Mouse (Mus musculus) midbrain, postnatal 0 days (tissue): ENCODE measurements around the gene Pias1. TPM values are rescaled to one million over a fixed set of nuclear protein-coding genes. Genes with fewer than 3 reads are reported as not detected.
A peak's percentile ranks its signal among the peaks of the same experiment; 100 is the strongest.

Source experiments
- ATAC-seq: fragments of 200-750 bp; cut with Nextera tagmentation; 2 replicates; pipeline ENCODE4 v1.8.0; 2017; ENCODE audit warnings: moderate number of reproducible peaks, mild to moderate bottlenecking, moderate TSS enrichment, moderate library complexity; ENCODE audit not compliant: low FRiP score
- DNase-seq: peaks from one replicate; pipeline ENCODE4 v3.0.0-alpha.2; 2015; ENCODE audit warnings: low spot score
- H3K27ac ChIP-seq: fragments of 300-500 bp; sonication (generic); 2 replicates; pipeline ENCODE4 v1.5.1; 2014; ENCODE audit warnings: low read depth, mild to moderate bottlenecking, low read length, mixed read lengths
- H3K27me3 ChIP-seq: fragments of 300-500 bp; sonication (generic); 2 replicates; pipeline ENCODE4 v1.6.1; 2014; ENCODE audit warnings: low read length, control low read depth, mixed read lengths; ENCODE audit not compliant: insufficient read depth
- H3K36me3 ChIP-seq: fragments of 300-500 bp; sonication (generic); 2 replicates; pipeline ENCODE4 v1.6.1; 2014; ENCODE audit warnings: low read length, control low read depth, mixed read lengths; ENCODE audit not compliant: insufficient read depth
- H3K4me1 ChIP-seq: fragments of 300-500 bp; sonication (generic); 2 replicates; pipeline ENCODE4 v1.6.1; 2014; ENCODE audit warnings: mild to moderate bottlenecking, control low read depth, antibody characterized with exemption, low read length, mixed read lengths; ENCODE audit not compliant: insufficient read depth
- H3K4me2 ChIP-seq: fragments of 300-500 bp; sonication (generic); 2 replicates; pipeline ENCODE4 v1.6.1; 2014; ENCODE audit warnings: low read depth, mild to moderate bottlenecking, low read length, mixed read lengths; ENCODE audit not compliant: poor library complexity, severe bottlenecking
- H3K4me3 ChIP-seq: fragments of 300-500 bp; sonication (generic); 2 replicates; pipeline ENCODE4 v1.5.1; 2014; ENCODE audit warnings: low read depth, mild to moderate bottlenecking, low read length, moderate library complexity
- H3K9ac ChIP-seq: fragments of 300-500 bp; sonication (generic); replicated peaks from 2 replicates; pipeline ENCODE4 v1.6.1; 2014; ENCODE audit warnings: mild to moderate bottlenecking, low read length, moderate library complexity, mixed read lengths; ENCODE audit not compliant: poor library complexity, severe bottlenecking
- H3K9me3 ChIP-seq: fragments of 300-500 bp; sonication (generic); 2 replicates; pipeline ENCODE4 v1.6.1; 2016; ENCODE audit warnings: low read length, control low read depth
- CTCF ChIP-seq: IDR thresholded peaks from 2 replicates; pipeline ENCODE4 v1.5.1; 2016; ENCODE audit warnings: antibody characterized with exemption, mild to moderate bottlenecking
- WGBS: fragments of 180-500 bp; shearing (Covaris S2); extraction: QIAGEN DNeasy Blood & Tissue Kit; methylation state at CpG from one replicate; pipeline ENCODE4 v1.1.7; 2014; 5-methylcytosine and 5-hydroxymethylcytosine counted together
- polyA plus RNA-seq: library from polyadenylated mRNA; unstranded; fragments of >200 nt; fragmentation: Nextera tagmentation; extraction: Ambion mirVana; gene quantifications from 2 replicates; pipeline ENCODE4 v1.2.1, GENCODE M21; 2015
- total RNA-seq: library from RNA; depleted of rRNA; stranded (reverse); fragments of >200 nt; gene quantifications from 2 replicates; pipeline ENCODE4 v1.2.3, GENCODE M21; 2014

Pias1 gene
- total and polyA plus RNA-seq, 2 experiments from 2014 or later, result 38.5 to 50.5 TPM

DNA sequence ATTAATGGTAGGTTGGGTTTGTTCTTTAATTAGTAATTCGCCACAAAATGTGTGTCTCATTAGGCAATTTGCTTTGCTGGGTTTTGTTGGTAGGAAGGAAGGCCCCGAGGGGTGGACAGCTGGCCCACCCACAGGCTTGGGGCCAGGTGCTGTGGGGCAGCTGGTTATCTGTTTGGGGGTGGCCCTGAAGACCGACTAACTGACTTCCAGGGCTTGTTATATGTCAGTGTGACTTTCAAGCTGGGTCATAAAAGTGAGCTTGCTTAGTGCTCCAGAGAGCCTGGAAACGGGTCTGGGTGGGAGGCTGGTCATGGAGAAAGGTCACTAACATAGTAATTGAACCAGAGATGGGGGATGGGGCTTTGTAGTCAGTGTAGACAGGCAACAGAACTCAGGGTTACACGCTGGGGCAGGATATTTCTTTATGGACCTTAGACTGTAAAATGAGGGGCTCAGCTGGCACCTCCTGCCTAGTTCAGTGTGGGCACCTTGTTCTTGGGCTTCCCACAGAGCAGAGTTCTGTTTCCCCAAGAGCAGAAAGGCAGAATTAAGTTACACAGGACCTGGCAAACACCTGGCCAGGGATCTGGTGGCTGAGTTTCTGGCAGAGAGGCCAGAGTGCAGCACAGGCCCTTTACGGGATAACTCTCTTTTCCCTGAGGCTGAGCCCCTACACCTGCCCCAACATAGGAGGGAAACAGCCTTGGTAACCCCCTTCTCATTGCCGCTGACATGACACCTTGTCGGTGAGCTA, 129.3 kb downstream of the Pias1 start:
- WGBS, result 61% methylated on average over 8 of the region's 8 CpGs
- no peak for TF ChIP-seq CTCF
- Histone ChIP-seq H3K36me3 (no peaks in the 10 kb centered on the region), H3K4me1 (no peaks in the 10 kb centered on the region), H3K27me3 (no peaks in the 10 kb centered on the region), H3K9ac (no peak overlapping the region), H3K9me3 (no peaks in the 10 kb centered on the region), H3K4me2 (no peak overlapping the region), H3K27ac (no peak overlapping the region), H3K4me3 (no peak overlapping the region)
- no peak for DNase-seq
- no peak for ATAC-seq

DNA sequence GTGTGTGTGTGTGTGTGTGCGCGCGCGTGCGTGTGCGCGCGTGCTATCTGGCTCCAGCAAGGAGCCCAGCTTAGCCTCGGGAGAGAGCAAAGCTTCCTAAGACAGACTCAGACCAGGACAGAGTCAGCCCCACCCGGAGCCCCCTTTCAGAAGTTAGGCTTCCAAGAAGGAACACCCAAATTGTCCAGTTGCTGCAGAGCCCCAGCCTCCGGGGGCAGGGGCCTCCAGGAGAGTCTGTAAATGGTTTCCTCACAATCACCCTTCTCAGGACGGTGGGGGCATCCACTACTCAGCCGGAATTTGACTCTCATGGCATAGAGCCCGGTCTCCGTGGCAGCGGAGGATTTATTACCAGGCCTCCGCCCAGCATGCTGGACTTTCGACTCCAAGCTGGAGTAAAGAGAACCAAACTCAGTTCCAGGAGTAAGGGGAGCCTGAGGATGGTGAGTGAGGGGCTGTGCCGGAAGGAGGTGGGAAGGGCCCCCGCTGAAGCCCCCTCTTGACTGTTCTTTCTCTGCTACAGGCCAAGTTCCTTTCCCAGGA, 129.9 kb downstream of the Pias1 start, which contains the start of gene Calml4:
Gene Calml4, plus strand, starts transcription at position 362 of the 543 bp plus-strand sequence.
- Histone ChIP-seq H3K27ac (no peak within 1 kb of the TSS), H3K4me2 (no peak within 1 kb of the TSS), H3K27me3 (no peaks in the 10 kb centered on the region), H3K36me3 (no peaks in the 10 kb centered on the region), H3K4me1 (no peaks in the 10 kb centered on the region), H3K9ac (no peak within 1 kb of the TSS), H3K9me3 (no peaks in the 10 kb centered on the region), H3K4me3 (no peak within 1 kb of the TSS)
- DNase-seq (peak; percentile 77), ATAC-seq (no peak)
- 47% methylated on average over 20 of the region's 20 CpGs for WGBS
- TF ChIP-seq CTCF, result no peak

DNA sequence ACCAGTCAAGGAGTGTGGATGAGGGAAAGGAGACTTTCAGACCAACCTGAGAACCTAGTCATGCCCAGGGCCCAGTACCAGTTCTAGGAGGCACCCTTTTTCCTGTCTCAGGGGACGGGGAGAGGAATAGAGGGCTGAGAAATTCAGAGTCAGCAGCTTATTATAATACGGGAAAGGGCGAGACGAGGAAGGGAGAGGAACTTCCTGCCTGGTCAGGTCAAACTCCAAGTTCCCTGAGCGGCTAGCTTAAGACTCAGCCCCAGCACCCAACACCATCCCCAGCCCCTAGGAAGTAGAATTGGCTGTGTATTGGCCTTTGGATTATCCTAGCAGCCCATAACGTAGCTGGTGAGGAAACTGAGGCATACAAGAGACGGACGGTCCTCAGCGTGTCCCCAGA, 130.5 kb downstream of the Pias1 start:
- DNase-seq (no peak), ATAC-seq (no peak)
- 82% methylated on average over 9 of the region's 9 CpGs for WGBS
- Histone ChIP-seq H3K4me3 (no peak overlapping the region), H3K27me3 (no peaks in the 10 kb centered on the region), H3K9ac (no peak overlapping the region), H3K4me1 (no peaks in the 10 kb centered on the region), H3K27ac (no peak overlapping the region), H3K36me3 (no peaks in the 10 kb centered on the region), H3K9me3 (no peaks in the 10 kb centered on the region), H3K4me2 (no peak overlapping the region)
- TF ChIP-seq CTCF, result no peak

DNA sequence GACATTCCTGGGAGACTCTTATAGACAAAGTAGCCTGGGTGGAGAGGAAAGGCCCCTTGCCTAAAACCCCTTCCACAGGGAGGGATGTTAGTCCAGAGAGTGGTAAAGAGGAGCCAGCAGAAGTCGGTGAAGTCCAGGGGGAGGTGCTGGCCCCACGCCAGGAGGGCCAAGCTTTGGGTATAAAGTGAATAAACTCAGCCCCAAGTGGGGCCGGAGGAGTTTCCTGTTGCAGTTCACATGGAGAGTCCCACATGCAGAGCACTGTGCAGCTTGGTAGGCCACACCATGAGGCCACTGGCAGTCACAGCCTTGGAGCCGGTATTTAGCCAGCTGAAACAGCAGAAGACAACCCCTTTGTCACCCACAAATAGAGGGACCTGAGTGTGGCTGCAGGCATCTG, 133.2 kb downstream of the Pias1 start:
- ATAC-seq (no peak), DNase-seq (no peak)
- 41% methylated on average over 4 of the region's 4 CpGs for WGBS
- H3K4me2 ChIP-seq, result no peak overlapping the region
- no peaks in the 10 kb centered on the region for H3K9me3 ChIP-seq
- no peak for TF ChIP-seq CTCF
- H3K4me1 ChIP-seq, result no peaks in the 10 kb centered on the region
- no peaks in the 10 kb centered on the region for H3K27me3 ChIP-seq
- H3K36me3 ChIP-seq, result no peaks in the 10 kb centered on the region
- no peak overlapping the region for H3K27ac ChIP-seq
- no peak overlapping the region for H3K9ac ChIP-seq
- no peak overlapping the region for H3K4me3 ChIP-seq

DNA sequence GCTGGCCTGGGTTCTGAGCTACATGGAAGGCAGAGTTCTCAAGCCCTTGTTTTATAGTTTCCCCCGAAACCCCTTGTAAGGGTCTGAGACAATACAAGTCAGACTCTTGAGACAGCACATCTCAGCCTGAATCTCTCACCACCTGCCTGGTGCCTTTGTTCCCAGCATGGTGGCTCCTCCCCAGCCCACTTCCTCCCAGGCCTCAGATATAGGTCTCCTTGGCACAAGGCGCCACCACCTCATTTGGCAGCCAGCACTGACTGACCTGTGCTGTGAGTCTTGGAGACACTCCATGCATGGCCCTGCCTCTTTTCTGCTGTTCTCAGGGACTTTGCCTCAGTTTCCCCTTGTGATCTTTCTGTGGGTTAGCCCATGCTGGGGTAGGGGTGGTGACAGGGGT, 136.2 kb downstream of the Pias1 start:
- no peak for DNase-seq
- Histone ChIP-seq H3K27me3 (no peaks in the 10 kb centered on the region), H3K9me3 (no peaks in the 10 kb centered on the region), H3K4me3 (no peak overlapping the region), H3K36me3 (no peaks in the 10 kb centered on the region), H3K27ac (no peak overlapping the region), H3K4me2 (no peak overlapping the region), H3K4me1 (no peaks in the 10 kb centered on the region), H3K9ac (no peak overlapping the region)
- ATAC-seq, result no peak
- WGBS, result 63% methylated on average over 2 of the region's 2 CpGs
- TF ChIP-seq CTCF, result no peak

DNA sequence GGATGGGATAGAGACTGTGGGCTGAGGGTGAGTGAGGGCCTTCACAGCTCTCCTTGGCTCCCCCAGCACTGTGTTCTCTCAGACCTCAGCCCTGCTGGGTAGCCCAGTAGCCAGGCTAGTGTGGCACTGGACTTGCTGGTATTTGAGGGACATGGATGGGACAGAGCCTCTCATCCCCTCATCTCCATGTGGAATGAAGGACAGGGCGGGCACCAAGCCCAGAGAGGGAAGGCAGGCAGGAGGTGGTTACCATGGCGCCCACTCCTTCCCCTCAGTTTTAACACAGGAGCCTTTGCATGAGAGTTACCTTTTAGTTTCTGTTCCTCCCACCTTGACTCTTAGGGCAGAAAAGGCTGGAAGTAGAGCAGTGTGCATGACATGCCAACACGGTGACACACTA, 139.1 kb downstream of the Pias1 start:
- Histone ChIP-seq H3K4me2 (no peak overlapping the region), H3K27me3 (no peaks in the 10 kb centered on the region), H3K27ac (no peak overlapping the region), H3K9me3 (no peaks in the 10 kb centered on the region), H3K4me3 (no peak overlapping the region), H3K36me3 (no peaks in the 10 kb centered on the region), H3K9ac (no peak overlapping the region), H3K4me1 (no peaks in the 10 kb centered on the region)
- TF ChIP-seq CTCF, result no peak
- ATAC-seq (no peak), DNase-seq (no peak)
- WGBS, result 80% methylated on average over 3 of the region's 3 CpGs
